Mouse (Mus musculus) forebrain, embryonic 13.5 days (tissue): Measurements from ENCODE around the gene Bmf. TPM values are rescaled to one million over a fixed set of nuclear protein-coding genes. Genes with fewer than 3 reads are reported as not detected.

Experiments used
- ATAC-seq: fragments of 200-750 bp; cut with Nextera tagmentation; 2 replicates; pipeline ENCODE4 v1.8.0; 2017
- H3K27ac ChIP-seq: fragments of 300-500 bp; sonication (generic); 2 replicates; pipeline ENCODE4 v1.5.1; 2015; ENCODE audit warnings: inconsistent platforms, mild to moderate bottlenecking, moderate library complexity
- H3K27me3 ChIP-seq: fragments of 300-500 bp; sonication (generic); 2 replicates; pipeline ENCODE4 v1.6.1; 2015; ENCODE audit warnings: mild to moderate bottlenecking, inconsistent platforms
- H3K36me3 ChIP-seq: fragments of 300-500 bp; sonication (generic); 2 replicates; pipeline ENCODE4 v1.6.1; 2015; ENCODE audit warnings: mild to moderate bottlenecking, inconsistent platforms; ENCODE audit not compliant: poor library complexity, severe bottlenecking
- H3K4me1 ChIP-seq: fragments of 300-500 bp; sonication (generic); 2 replicates; pipeline ENCODE4 v1.6.1; 2015; ENCODE audit warnings: inconsistent platforms
- H3K4me2 ChIP-seq: fragments of 300-500 bp; sonication (generic); 2 replicates; pipeline ENCODE4 v1.6.1; 2015; ENCODE audit warnings: inconsistent platforms, mild to moderate bottlenecking, moderate library complexity
- H3K4me3 ChIP-seq: fragments of 300-500 bp; sonication (generic); 2 replicates; pipeline ENCODE4 v1.5.1; 2015; ENCODE audit warnings: mild to moderate bottlenecking, inconsistent platforms
- H3K9ac ChIP-seq: fragments of 300-500 bp; sonication (generic); 2 replicates; pipeline ENCODE4 v1.6.1; 2015; ENCODE audit warnings: mild to moderate bottlenecking, inconsistent platforms
- H3K9me3 ChIP-seq: fragments of 300-500 bp; sonication (generic); replicated peaks from 2 replicates; pipeline ENCODE4 v1.6.1; 2016; ENCODE audit warnings: inconsistent platforms
- WGBS: fragments of 180-500 bp; shearing (Covaris S2); methylation state at CpG from one replicate; pipeline ENCODE4 v1.1.7; 2015; 5-methylcytosine and 5-hydroxymethylcytosine counted together
- polyA plus RNA-seq: library from polyadenylated mRNA; unstranded; fragments of >200 nt; fragmentation: Nextera tagmentation; extraction: Ambion mirVana; gene quantifications from 2 replicates; pipeline ENCODE4 v1.2.1, GENCODE M21; 2015

Gene Bmf
- polyA plus RNA-seq, 1 experiment from 2014 or later = 1.6 TPM

- no peak overlapping the region for H3K9ac ChIP-seq
- H3K27ac ChIP-seq = no peak overlapping the region
- no peak overlapping the region for H3K4me3 ChIP-seq
- H3K4me2 ChIP-seq = no peak overlapping the region
- ATAC-seq = no peak
- H3K27me3 ChIP-seq = peaks cover 15% of the 10 kb centered on the region
- H3K4me1 ChIP-seq = peaks cover 60% of the 10 kb centered on the region
- H3K36me3 ChIP-seq = 0 out of 2 replicates have a peak, but pooled peaks cover 2% of the 10 kb centered on the region
- WGBS = 100% methylated on average over 1 of the region's 1 CpGs
- no peaks in the 10 kb centered on the region for H3K9me3 ChIP-seq
These were observed 6.4 kb downstream of the Bmf start for GRCm38 (mm10) chr2:118542971-118543573.

GRCm38 (mm10) chr2:118541716-118542115, 7.8 kb downstream of the Bmf start:
- no peak for ATAC-seq
- no peaks in the 10 kb centered on the region for H3K9me3 ChIP-seq
- H3K4me2 ChIP-seq = no peak overlapping the region
- H3K9ac ChIP-seq = no peak overlapping the region
- H3K27me3 ChIP-seq = peaks cover 3% of the 10 kb centered on the region; the same call in 1 of the 2 replicates
- H3K4me1 ChIP-seq = peaks cover 49% of the 10 kb centered on the region
- H3K36me3 ChIP-seq = 0 out of 2 replicates have a peak, but pooled peaks cover 2% of the 10 kb centered on the region
- 86% methylated on average over 3 of the region's 3 CpGs for WGBS
- no peak overlapping the region for H3K4me3 ChIP-seq
- no peak overlapping the region for H3K27ac ChIP-seq

- H3K27ac ChIP-seq = no peak overlapping the region
- no peak overlapping the region for H3K9ac ChIP-seq
- no peaks in the 10 kb centered on the region for H3K9me3 ChIP-seq
- H3K4me3 ChIP-seq = no peak overlapping the region
- no peak for ATAC-seq
- H3K36me3 ChIP-seq = 0 out of 2 replicates have a peak, but pooled peaks cover 2% of the 10 kb centered on the region
- 38% methylated on average over 6 of the region's 6 CpGs for WGBS
- no peaks in the 10 kb centered on the region for H3K27me3 ChIP-seq
- H3K4me1 ChIP-seq = peaks cover 46% of the 10 kb centered on the region
- no peak overlapping the region for H3K4me2 ChIP-seq
These were observed 8.8 kb downstream of the Bmf start for GRCm38 (mm10) chr2:118540691-118541117.

DNA sequence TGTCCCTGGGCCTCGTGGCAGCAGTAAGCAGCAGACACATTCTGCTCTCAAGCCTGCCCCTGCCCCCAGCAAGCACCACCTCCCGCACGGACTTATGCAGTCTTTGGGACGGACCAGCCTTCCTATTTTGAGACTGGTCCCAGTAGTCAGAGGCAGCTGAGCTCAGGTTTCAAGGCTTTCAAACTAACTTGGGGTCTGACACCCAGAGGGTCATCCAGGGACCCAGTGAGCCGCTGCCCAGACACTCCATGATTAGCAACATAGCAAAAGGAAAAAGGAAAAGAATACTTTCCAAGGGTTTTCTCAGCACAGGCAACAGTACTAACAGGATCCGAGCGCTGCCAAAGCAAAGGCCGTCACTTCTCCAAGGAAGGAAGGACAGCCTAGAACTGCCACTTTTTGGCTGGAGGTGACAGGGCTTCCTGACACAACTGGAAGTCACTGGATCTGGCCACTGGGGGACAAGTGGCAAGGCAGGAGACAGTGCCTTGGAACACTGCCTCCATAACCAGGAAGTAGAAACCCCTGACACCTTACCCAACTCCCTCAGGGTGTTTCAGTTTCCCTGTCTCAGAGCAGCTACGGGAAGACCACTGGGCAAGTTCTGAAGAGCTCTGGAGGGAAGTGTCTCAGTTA, 9.5 kb downstream of the Bmf start:
- H3K4me1 ChIP-seq = peaks cover 39% of the 10 kb centered on the region
- H3K4me2 ChIP-seq = no peak overlapping the region
- H3K27ac ChIP-seq = no peak overlapping the region
- H3K27me3 ChIP-seq = no peaks in the 10 kb centered on the region
- no peak overlapping the region for H3K4me3 ChIP-seq
- H3K9me3 ChIP-seq = no peaks in the 10 kb centered on the region
- no peak for ATAC-seq
- H3K9ac ChIP-seq = no peak overlapping the region
- WGBS = 45% methylated on average over 9 of the region's 9 CpGs
- H3K36me3 ChIP-seq = 0 out of 2 replicates have a peak, but pooled peaks cover 2% of the 10 kb centered on the region

- Histone ChIP-seq H3K4me2 (no peak overlapping the region), H3K9me3 (no peaks in the 10 kb centered on the region), H3K36me3 (0 out of 2 replicates have a peak, but pooled peaks cover 2% of the 10 kb centered on the region), H3K4me1 (peaks cover 30% of the 10 kb centered on the region), H3K9ac (no peak overlapping the region), H3K27me3 (no peaks in the 10 kb centered on the region), H3K4me3 (no peak overlapping the region), H3K27ac (no peak overlapping the region)
- WGBS = 77% methylated on average over 8 of the region's 8 CpGs
- no peak for ATAC-seq
These were observed 10.4 kb downstream of the Bmf start for GRCm38 (mm10) chr2:118539040-118539439.

DNA sequence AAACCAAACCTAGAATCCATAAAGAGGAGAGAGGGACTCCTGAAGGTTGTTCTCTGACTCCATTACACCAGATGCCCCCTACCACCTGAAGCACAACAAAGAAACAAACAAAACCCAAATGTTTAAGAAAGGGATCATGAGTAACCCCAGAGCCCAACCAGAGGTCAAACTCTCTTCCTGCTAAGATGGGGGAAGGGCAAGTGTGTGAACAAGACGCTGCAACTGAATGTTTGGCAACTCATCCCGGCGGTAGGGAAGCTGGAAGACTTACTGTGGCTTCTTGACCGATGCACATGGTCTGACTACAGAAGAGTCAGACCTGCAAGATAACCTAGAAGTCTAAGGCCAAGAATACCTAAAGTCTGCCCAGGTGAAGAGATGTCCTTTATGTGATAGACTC, 12.3 kb downstream of the Bmf start:
- Histone ChIP-seq H3K27ac (no peak overlapping the region), H3K4me3 (no peak overlapping the region), H3K4me2 (no peak overlapping the region), H3K4me1 (peaks cover 38% of the 10 kb centered on the region), H3K27me3 (no peaks in the 10 kb centered on the region), H3K9me3 (no peaks in the 10 kb centered on the region), H3K9ac (no peak overlapping the region), H3K36me3 (0 out of 2 replicates have a peak, but pooled peaks cover 2% of the 10 kb centered on the region)
- no peak for ATAC-seq
- 53% methylated on average over 4 of the region's 4 CpGs for WGBS

- peaks cover 45% of the 10 kb centered on the region for H3K4me1 ChIP-seq
- H3K4me3 ChIP-seq = no peak overlapping the region
- no peaks in the 10 kb centered on the region for H3K27me3 ChIP-seq
- no peak overlapping the region for H3K9ac ChIP-seq
- 0 out of 2 replicates have a peak, but pooled peaks cover 2% of the 10 kb centered on the region for H3K36me3 ChIP-seq
- no peak overlapping the region for H3K27ac ChIP-seq
- ATAC-seq = no peak
- no peak overlapping the region for H3K4me2 ChIP-seq
- WGBS = 67% methylated on average over 8 of the region's 8 CpGs
- H3K9me3 ChIP-seq = no peaks in the 10 kb centered on the region
These were observed 12.9 kb downstream of the Bmf start for GRCm38 (mm10) chr2:118536553-118536952.

- 82% methylated on average over 6 of the region's 6 CpGs for WGBS
- no peak overlapping the region for H3K4me2 ChIP-seq
- H3K4me3 ChIP-seq = no peak overlapping the region
- H3K4me1 ChIP-seq = peaks cover 46% of the 10 kb centered on the region
- H3K9me3 ChIP-seq = no peaks in the 10 kb centered on the region
- H3K27me3 ChIP-seq = no peaks in the 10 kb centered on the region
- H3K27ac ChIP-seq = no peak overlapping the region
- H3K36me3 ChIP-seq = 0 out of 2 replicates have a peak, but pooled peaks cover 2% of the 10 kb centered on the region
- H3K9ac ChIP-seq = no peak overlapping the region
- no peak for ATAC-seq
These were observed 13.4 kb downstream of the Bmf start for GRCm38 (mm10) chr2:118536111-118536510.

GRCm38 (mm10) chr2:118533969-118534368, 15.5 kb downstream of the Bmf start:
- H3K36me3 ChIP-seq = 0 out of 2 replicates have a peak, but pooled peaks cover 2% of the 10 kb centered on the region
- H3K4me3 ChIP-seq = no peak overlapping the region
- H3K27ac ChIP-seq = 0 out of 2 replicates have a peak overlapping the region, but pooled peaks have one; percentile 36
- peaks cover 50% of the 10 kb centered on the region for H3K4me1 ChIP-seq
- H3K4me2 ChIP-seq = no peak overlapping the region
- no peak overlapping the region for H3K9ac ChIP-seq
- H3K27me3 ChIP-seq = no peaks in the 10 kb centered on the region
- no peak for ATAC-seq
- 72% methylated on average over 6 of the region's 6 CpGs for WGBS
- H3K9me3 ChIP-seq = no peaks in the 10 kb centered on the region

- Histone ChIP-seq H3K9ac (peak overlapping the region; percentile 43; the same call in 1 of the 2 replicates), H3K27me3 (no peaks in the 10 kb centered on the region), H3K36me3 (no peaks in the 10 kb centered on the region), H3K4me1 (peaks cover 50% of the 10 kb centered on the region), H3K9me3 (no peaks in the 10 kb centered on the region), H3K4me2 (peak overlapping the region; percentile 5; the same call in 1 of the 2 replicates), H3K4me3 (no peak overlapping the region), H3K27ac (peak overlapping the region; percentile 51; the same call in 1 of the 2 replicates)
- 1% methylated on average over 6 of the region's 6 CpGs for WGBS
- ATAC-seq = peak; percentile 57
These were observed 16.4 kb downstream of the Bmf start for GRCm38 (mm10) chr2:118532855-118533675.

DNA sequence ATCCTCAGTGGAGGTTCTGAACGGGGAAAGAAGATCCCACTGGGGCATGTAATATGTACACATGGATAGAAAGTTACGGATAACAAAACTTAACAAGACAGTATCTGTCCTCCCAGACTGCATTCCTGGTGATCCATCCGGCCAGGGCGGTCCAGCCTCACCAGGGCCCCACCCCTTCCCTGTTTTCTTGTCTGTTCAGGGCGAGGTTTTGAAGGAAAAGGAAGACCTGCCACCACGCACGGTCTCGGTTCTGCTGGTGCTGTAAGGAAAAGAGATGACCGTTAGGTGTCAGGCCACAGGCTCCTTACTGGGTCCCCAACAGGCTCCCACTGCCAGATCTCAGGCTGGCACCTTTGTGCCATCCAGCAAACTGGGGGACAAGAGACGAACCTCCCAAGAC, 17.1 kb downstream of the Bmf start:
- H3K27me3 ChIP-seq = no peaks in the 10 kb centered on the region
- 29% methylated on average over 10 of the region's 10 CpGs for WGBS
- H3K4me2 ChIP-seq = peak overlapping the region; percentile 5; the same call in 1 of the 2 replicates
- H3K4me1 ChIP-seq = peaks cover 50% of the 10 kb centered on the region
- H3K36me3 ChIP-seq = no peaks in the 10 kb centered on the region
- no peak overlapping the region for H3K4me3 ChIP-seq
- no peak for ATAC-seq
- peak overlapping the region; percentile 43; the same call in 1 of the 2 replicates for H3K9ac ChIP-seq
- no peaks in the 10 kb centered on the region for H3K9me3 ChIP-seq
- peak overlapping the region; percentile 51; the same call in 1 of the 2 replicates for H3K27ac ChIP-seq
